In the genomic region with DNA sequence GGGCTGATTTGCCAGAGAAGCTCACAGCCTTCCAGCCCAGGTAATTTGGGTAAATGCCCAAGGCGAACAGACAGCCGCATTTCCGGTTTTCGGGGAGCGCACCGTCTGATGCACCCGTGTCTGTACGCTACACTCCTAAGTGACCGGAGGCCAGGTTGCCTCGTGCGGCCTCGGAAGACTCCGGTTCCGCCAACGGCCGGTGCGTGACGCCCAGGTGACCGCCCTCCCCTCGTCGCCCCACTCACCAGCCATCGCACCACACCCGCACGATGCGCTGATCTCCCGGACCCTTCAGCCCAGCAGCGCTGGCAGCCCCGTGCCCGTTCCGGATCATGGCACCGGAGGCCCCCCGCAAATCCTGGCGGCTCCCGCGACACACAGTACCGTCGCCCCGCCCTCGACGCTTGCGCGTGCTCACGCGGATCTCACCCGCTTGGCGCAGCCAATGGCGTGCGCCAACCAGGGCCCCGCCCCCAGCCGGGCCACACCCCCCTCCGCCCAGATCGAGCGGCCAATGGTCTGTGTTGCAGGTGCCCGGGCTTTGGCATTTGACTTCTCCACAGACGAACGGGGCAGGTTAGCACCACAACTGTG, we compare ENCODE assay signal across 8 mouse cellular contexts. TPM values are rescaled to one million over a fixed set of nuclear protein-coding genes. Genes with fewer than 3 reads are reported as not detected.
A peak's percentile ranks its signal among the peaks of the same experiment; 100 is the strongest.
DNase-seq lines count a peak whose midpoint lies in the region; ATAC-seq and TF ChIP-seq lines count a peak whose summit lies in the region.

A gene (minus strand): TSS at position 418 of the 594 bp plus-strand sequence.

- H3K9me3 ChIP-seq in hindbrain, embryonic 10.5 days: no peaks in the 10 kb centered on the region
- H3K9me3 ChIP-seq in lung, postnatal 0 days (ENCODE audit: low read length): no peaks in the 10 kb centered on the region

- peak within 1 kb of the TSS; percentile 79 for H3K4me3 ChIP-seq in hindbrain, embryonic 10.5 days
- peak within 1 kb of the TSS; percentile 63 for H3K4me3 ChIP-seq in lung, postnatal 0 days (ENCODE audit: low read depth, low read length)

- ATAC-seq in frontal cortex, adult (ENCODE audit: low TSS enrichment): peak; percentile 86
- ATAC-seq in lung, postnatal 0 days: peak; percentile 99

- H3K4me2 ChIP-seq in lung, postnatal 0 days (replicated peaks; ENCODE audit: low read depth, low read length): peak within 1 kb of the TSS; percentile 92

- peaks cover 38% of the 10 kb centered on the region for H3K4me1 ChIP-seq in hindbrain, embryonic 10.5 days (replicated peaks)
- H3K4me1 ChIP-seq in lung, postnatal 0 days (ENCODE audit: insufficient read depth, low read depth, low read length): peaks cover 8% of the 10 kb centered on the region

- no peak for TF ChIP-seq CTCF in lung, postnatal 0 days (IDR thresholded peaks at IDR 0.05)

- under 1% methylated on average over 56 of the region's 56 CpGs for WGBS in hindbrain, embryonic 10.5 days
- WGBS in lung, postnatal 0 days: under 1% methylated on average over 56 of the region's 56 CpGs

- DNase-seq in MEL-GATA-1-ER (ENCODE audit: extremely low read depth, low read depth): peak; percentile 74
- peak; percentile 91 for DNase-seq in cerebellum, adult 8-10 months
- DNase-seq in hindbrain, embryonic 10.5 days (ENCODE audit: low spot score): peak; percentile 91
- DNase-seq in layer of hippocampus, adult 9-11 months: peak; percentile 92
- peak; percentile 94 for DNase-seq in lung, postnatal 0 days (ENCODE audit: low spot score)
- DNase-seq in ovary, postnatal 14 days (ENCODE audit: low spot score): peak; percentile 86
- DNase-seq in thymus, postnatal 14 days: peak; percentile 96

- TF ChIP-seq EP300 in lung, postnatal 0 days (IDR thresholded peaks at IDR 0.05): no peak

- no peaks in the 10 kb centered on the region for H3K27me3 ChIP-seq in hindbrain, embryonic 10.5 days (ENCODE audit: insufficient read depth, poor library complexity, severe bottlenecking)
- H3K27me3 ChIP-seq in lung, postnatal 0 days (replicated peaks; ENCODE audit: insufficient read depth, low read length): no peaks in the 10 kb centered on the region

- peak within 1 kb of the TSS; percentile 89 for H3K27ac ChIP-seq in hindbrain, embryonic 10.5 days
- H3K27ac ChIP-seq in lung, postnatal 0 days (ENCODE audit: low read length): peak within 1 kb of the TSS; percentile 59

- peak within 1 kb of the TSS; percentile 65 for H3K9ac ChIP-seq in lung, postnatal 0 days (replicated peaks; ENCODE audit: low read depth)

- H3K36me3 ChIP-seq in hindbrain, embryonic 10.5 days: peaks cover 81% of the 10 kb centered on the region
- peaks cover 20% of the 10 kb centered on the region for H3K36me3 ChIP-seq in lung, postnatal 0 days (ENCODE audit: insufficient read depth, low read length)

RNA-seq across cellular contexts. Expression of the gene that starts here (rescaled TPM):
- polyA plus RNA-seq in hindbrain, embryonic 10.5 days (2016; fragmentation: Nextera tagmentation; extraction: Ambion mirVana): 139 and 160 TPM in 2 replicates
- polyA plus RNA-seq in lung, postnatal 0 days (2015; fragmentation: Nextera tagmentation; extraction: Ambion mirVana): 93.9 and 102 TPM in 2 replicates

Comparison
In these comparisons a context has a peak if more than half of its experiments do, and no peak if none do; other contexts are left out.
1. Peak in every context shown above with its lines: DNase-seq, ATAC-seq, H3K4me3 ChIP-seq and H3K27ac ChIP-seq.